Mouse (Mus musculus) heart, postnatal 0 days (tissue): Measurements from ENCODE around the gene Otoa. TPM values are rescaled to one million over a fixed set of nuclear protein-coding genes. Genes with fewer than 3 reads are reported as not detected.

Experiments
- ATAC-seq: fragments of 200-750 bp; cut with Nextera tagmentation; 2 replicates; pipeline ENCODE4 v1.8.0; 2017; ENCODE audit warnings: low read depth, moderate number of reproducible peaks, moderate library complexity; ENCODE audit not compliant: insufficient read depth
- DNase-seq: peaks from one replicate; pipeline ENCODE4 v3.0.0-alpha.2; 2016; ENCODE audit warnings: low spot score
- H3K27ac ChIP-seq: fragments of 300-500 bp; sonication (generic); 2 replicates; pipeline ENCODE4 v1.5.1; 2014; ENCODE audit warnings: low read depth, mild to moderate bottlenecking
- H3K27me3 ChIP-seq: fragments of 300-500 bp; sonication (generic); 2 replicates; pipeline ENCODE4 v1.6.1; 2014; ENCODE audit warnings: low read length, mixed read lengths; ENCODE audit not compliant: control insufficient read depth, insufficient read depth
- H3K36me3 ChIP-seq: fragments of 300-500 bp; sonication (generic); replicated peaks from 2 replicates; pipeline ENCODE4 v1.6.1; 2014; ENCODE audit warnings: low read length, mixed read lengths; ENCODE audit not compliant: control insufficient read depth, insufficient read depth
- H3K4me1 ChIP-seq: fragments of 300-500 bp; sonication (generic); 2 replicates; pipeline ENCODE4 v1.6.1; 2014; ENCODE audit warnings: antibody characterized with exemption; ENCODE audit not compliant: control insufficient read depth, insufficient read depth
- H3K4me2 ChIP-seq: fragments of 300-500 bp; sonication (generic); 2 replicates; pipeline ENCODE4 v1.6.1; 2014; ENCODE audit warnings: low read depth, mild to moderate bottlenecking, low read length, moderate library complexity
- H3K4me3 ChIP-seq: fragments of 300-500 bp; sonication (generic); 2 replicates; pipeline ENCODE4 v1.5.1; 2014; ENCODE audit warnings: low read depth, low read length
- H3K9ac ChIP-seq: fragments of 300-500 bp; sonication (generic); replicated peaks from 2 replicates; pipeline ENCODE4 v1.6.1; 2014; ENCODE audit warnings: low read depth, low read length, mixed read lengths
- H3K9me3 ChIP-seq: fragments of 300-500 bp; sonication (generic); replicated peaks from 2 replicates; pipeline ENCODE4 v1.6.1; 2016; ENCODE audit warnings: low read length; ENCODE audit not compliant: control insufficient read depth
- CTCF ChIP-seq: IDR thresholded peaks from 2 replicates; pipeline ENCODE4 v1.5.1; 2016; ENCODE audit warnings: antibody characterized with exemption, control low read depth, low read depth
- EP300 ChIP-seq: IDR thresholded peaks from 2 replicates; pipeline ENCODE4 v1.6.1; 2016; ENCODE audit warnings: antibody characterized with exemption, low read depth
- WGBS: fragments of 180-500 bp; shearing (Covaris S2); extraction: QIAGEN DNeasy Blood & Tissue Kit; methylation state at CpG from one replicate; pipeline ENCODE4 v1.1.7; 2014; 5-methylcytosine and 5-hydroxymethylcytosine counted together
- polyA plus RNA-seq: library from polyadenylated mRNA; unstranded; fragments of >200 nt; fragmentation: Nextera tagmentation; extraction: Ambion mirVana; gene quantifications from 2 replicates; pipeline ENCODE4 v1.2.1, GENCODE M21; 2015
- total RNA-seq: library from RNA; depleted of rRNA; stranded (reverse); fragments of >200 nt; gene quantifications from 2 replicates; pipeline ENCODE4 v1.2.3, GENCODE M21; 2014; ENCODE audit warnings: low replicate concordance

The Otoa gene
- total and polyA plus RNA-seq, 2 experiments from 2014 or later, result 0.11 to 0.46 TPM

DNA sequence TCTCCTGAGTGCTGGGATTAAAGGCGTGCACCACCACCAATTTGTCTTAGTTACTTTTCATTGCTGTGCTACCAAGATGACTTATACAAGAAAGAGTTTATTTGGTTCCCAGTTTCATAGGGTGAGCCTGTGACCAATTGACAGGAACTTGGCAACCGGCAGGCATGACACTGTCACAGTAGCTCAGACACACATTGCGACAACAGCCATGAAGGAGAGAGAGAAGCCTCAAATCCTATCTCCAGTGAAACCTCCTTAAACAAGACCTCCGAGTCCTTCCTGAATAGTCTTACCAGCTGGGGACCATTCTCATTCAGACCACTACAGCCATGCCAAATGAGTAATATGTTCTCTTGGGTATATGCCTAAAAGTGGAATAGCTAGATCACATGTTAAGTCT, 28.4 kb upstream of the Otoa start:
- WGBS, result 79% methylated on average over 4 of the region's 4 CpGs
- no peaks in the 10 kb centered on the region for H3K4me1 ChIP-seq
- DNase-seq, result no peak
- H3K4me3 ChIP-seq, result no peak overlapping the region
- no peak overlapping the region for H3K4me2 ChIP-seq
- H3K9ac ChIP-seq, result no peak overlapping the region
- no peaks in the 10 kb centered on the region for H3K27me3 ChIP-seq
- no peak for ATAC-seq
- no peaks in the 10 kb centered on the region for H3K9me3 ChIP-seq
- TF ChIP-seq EP300, result no peak
- no peak for TF ChIP-seq CTCF
- H3K36me3 ChIP-seq, result peaks cover 58% of the 10 kb centered on the region
- H3K27ac ChIP-seq, result no peak overlapping the region

DNA sequence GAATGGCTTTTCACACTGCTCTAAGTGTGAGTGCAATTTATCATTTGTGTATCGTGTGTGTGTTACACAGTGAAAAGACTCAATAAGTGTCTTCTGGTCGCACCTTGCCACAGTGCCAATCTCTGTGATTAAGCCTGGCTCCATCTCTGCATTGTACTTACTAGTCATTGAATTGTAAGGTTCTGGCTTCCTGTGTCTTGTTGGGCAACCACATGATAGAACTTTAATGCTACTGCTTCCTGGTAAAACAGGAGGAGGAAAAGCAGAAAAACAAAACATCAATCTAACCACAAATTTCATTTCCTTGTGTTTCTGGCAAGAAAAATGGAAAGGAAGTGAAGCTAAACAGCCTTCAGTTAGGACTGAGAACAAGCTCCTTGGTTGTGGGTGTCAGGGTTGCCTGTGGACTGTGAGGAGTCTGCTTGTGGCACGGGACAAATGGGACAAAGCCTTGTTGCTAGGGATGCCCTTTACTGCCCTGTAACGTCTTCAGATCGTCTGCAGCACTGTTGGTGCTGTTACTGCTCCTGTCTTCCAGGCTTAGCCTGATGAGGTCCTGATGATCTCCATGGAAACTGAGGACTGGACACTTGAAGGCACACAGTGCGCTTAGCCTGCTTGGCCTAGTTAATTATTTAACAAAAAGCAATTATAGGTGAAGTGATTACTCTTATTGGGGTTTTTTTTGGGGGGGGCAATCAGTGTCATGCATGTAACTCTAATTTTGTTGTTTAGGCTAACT, 21.8 kb upstream of the Otoa start:
- H3K4me1 ChIP-seq, result no peaks in the 10 kb centered on the region
- WGBS, result 65% methylated on average over 6 of the region's 6 CpGs

DNA sequence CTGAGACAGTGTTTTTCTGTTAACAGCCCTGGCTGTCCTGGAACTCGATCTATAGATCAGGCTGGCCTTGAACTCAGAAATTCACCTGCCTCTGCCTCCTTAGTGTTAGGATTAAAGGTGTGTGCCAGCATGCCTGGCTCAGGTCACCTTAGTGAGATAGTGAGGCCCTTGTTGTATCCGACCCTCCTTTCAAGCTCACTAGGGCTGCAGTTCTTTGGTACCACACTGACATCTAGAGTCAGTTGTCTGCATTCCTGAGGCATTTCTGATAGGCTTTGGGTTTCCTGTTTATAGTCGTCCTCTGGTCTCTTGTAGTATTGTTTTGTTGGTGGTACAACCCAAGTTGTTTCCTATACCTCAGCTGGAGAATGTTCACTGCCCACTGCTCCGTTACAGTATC, 17.1 kb upstream of the Otoa start:
- DNase-seq (peak; percentile 41), ATAC-seq (peak; percentile 81; the same call in 1 of the 2 replicates)
- Histone ChIP-seq H3K4me1 (no peaks in the 10 kb centered on the region), H3K36me3 (peaks cover 12% of the 10 kb centered on the region), H3K4me3 (no peak overlapping the region), H3K27ac (no peak overlapping the region), H3K4me2 (no peak overlapping the region), H3K27me3 (no peaks in the 10 kb centered on the region), H3K9ac (no peak overlapping the region), H3K9me3 (no peaks in the 10 kb centered on the region)
- WGBS, result 43% methylated on average over 4 of the region's 4 CpGs
- no peak for TF ChIP-seq EP300
- TF ChIP-seq CTCF, result peak; percentile 66

More for the DNA sequence above, 21.8 kb upstream of the Otoa start:
- ATAC-seq, result no peak
- H3K9me3 ChIP-seq, result no peaks in the 10 kb centered on the region
- H3K27me3 ChIP-seq, result no peaks in the 10 kb centered on the region
- TF ChIP-seq CTCF (no peak), EP300 (no peak)
- no peak for DNase-seq
- no peak overlapping the region for H3K4me3 ChIP-seq
- peaks cover 20% of the 10 kb centered on the region for H3K36me3 ChIP-seq
- H3K4me2 ChIP-seq, result no peak overlapping the region
- no peak overlapping the region for H3K27ac ChIP-seq
- H3K9ac ChIP-seq, result no peak overlapping the region

DNA sequence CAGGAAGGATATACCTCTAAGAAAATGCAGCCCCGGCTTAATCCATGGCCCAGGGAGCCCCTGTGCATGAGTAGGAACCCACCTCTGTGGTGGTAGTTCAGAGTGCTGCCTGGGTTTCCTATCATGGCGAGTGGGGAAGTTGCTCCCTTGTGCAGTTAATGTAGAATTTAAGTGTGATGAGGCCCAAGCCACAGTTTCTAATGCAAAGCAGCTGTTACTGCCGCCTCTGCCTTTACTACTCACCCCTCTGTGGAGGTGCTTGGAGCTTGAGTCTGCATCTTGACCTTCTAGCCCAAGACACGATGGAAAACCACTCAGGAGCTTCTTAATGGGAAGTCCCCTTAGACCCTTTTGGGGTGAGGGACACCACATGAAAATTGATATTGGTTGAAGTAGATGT, 10.2 kb upstream of the Otoa start:
- peaks cover 26% of the 10 kb centered on the region for H3K36me3 ChIP-seq
- DNase-seq (no peak), ATAC-seq (no peak)
- H3K4me2 ChIP-seq, result no peak overlapping the region
- no peaks in the 10 kb centered on the region for H3K9me3 ChIP-seq
- 87% methylated on average over 4 of the region's 4 CpGs for WGBS
- TF ChIP-seq EP300 (no peak), CTCF (no peak)
- H3K9ac ChIP-seq, result no peak overlapping the region
- peaks cover 12% of the 10 kb centered on the region for H3K4me1 ChIP-seq
- no peaks in the 10 kb centered on the region for H3K27me3 ChIP-seq
- H3K27ac ChIP-seq, result no peak overlapping the region
- no peak overlapping the region for H3K4me3 ChIP-seq

DNA sequence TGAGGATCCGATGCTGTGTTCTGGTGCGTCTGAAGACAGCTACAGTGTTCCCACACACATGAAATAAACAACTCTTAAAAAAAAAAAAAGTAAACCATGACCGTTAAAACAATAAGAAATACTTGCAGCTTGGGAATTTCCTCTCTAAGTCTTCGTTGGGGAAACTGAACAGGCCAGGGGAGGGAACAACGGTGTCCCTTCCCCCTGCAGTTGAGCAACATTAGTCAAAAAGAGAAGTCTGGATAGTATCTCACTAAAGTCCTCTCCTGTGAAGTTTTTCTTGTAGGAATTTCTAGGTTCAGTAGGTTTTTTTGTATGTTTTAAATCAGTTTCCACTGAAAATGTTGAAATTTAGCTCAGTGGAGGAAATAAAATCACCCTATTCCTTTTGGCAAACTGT, 8.9 kb upstream of the Otoa start:
- TF ChIP-seq CTCF (no peak), EP300 (no peak)
- DNase-seq (no peak), ATAC-seq (no peak)
- Histone ChIP-seq H3K4me2 (no peak overlapping the region), H3K27me3 (no peaks in the 10 kb centered on the region), H3K4me1 (peaks cover 12% of the 10 kb centered on the region), H3K27ac (no peak overlapping the region), H3K36me3 (peaks cover 36% of the 10 kb centered on the region), H3K4me3 (no peak overlapping the region), H3K9ac (no peak overlapping the region), H3K9me3 (no peaks in the 10 kb centered on the region)
- 74% methylated on average over 5 of the region's 5 CpGs for WGBS

DNA sequence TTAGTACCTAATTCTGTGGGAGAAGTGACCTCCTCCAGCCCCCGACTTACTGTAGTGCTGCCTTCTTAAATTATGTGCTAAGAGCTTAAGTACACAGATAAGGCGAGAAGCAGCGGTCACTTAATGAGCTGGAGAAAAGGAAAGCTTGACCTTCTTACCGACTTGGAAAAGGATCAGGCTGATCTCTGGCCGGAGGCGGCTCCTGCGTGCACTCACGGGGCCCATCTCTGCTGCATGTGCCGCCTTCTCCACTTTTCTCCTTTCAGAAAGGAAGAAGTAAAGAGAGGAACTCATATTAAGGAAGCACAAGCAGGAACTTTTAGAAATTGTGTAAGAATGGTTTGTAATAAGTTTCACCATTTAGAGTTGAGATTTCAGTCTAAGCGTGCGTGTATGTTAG, 7.2 kb upstream of the Otoa start, which contains the start of gene Igsf6:
Gene Igsf6 (minus strand): TSS at position 292 of the 400 bp plus-strand sequence.
- Histone ChIP-seq H3K4me3 (no peak within 1 kb of the TSS), H3K36me3 (peaks cover 28% of the 10 kb centered on the region), H3K4me1 (peaks cover 12% of the 10 kb centered on the region), H3K27ac (peak within 1 kb of the TSS; percentile 72), H3K27me3 (no peaks in the 10 kb centered on the region), H3K9me3 (no peaks in the 10 kb centered on the region), H3K4me2 (0 out of 2 replicates have a peak within 1 kb of the TSS, but pooled peaks have one; percentile 10), H3K9ac (no peak within 1 kb of the TSS)
- 43% methylated on average over 11 of the region's 11 CpGs for WGBS
- ATAC-seq (no peak), DNase-seq (no peak)
- TF ChIP-seq CTCF, result no peak
- TF ChIP-seq EP300, result no peak
